8 mouse cellular contexts compared by ENCODE assay signal in genomic region chr8:11187581-11188271, GRCm38 (mm10).
DNase-seq lines count a peak whose midpoint lies in the region; ATAC-seq and TF ChIP-seq lines count a peak whose summit lies in the region.

No protein-coding gene starts in this region.

- H3K27ac ChIP-seq in forebrain, embryonic 13.5 days: no peak overlapping the region
- peak overlapping the region; percentile 16; the same call in 1 of the 2 replicates for H3K27ac ChIP-seq in layer of hippocampus, adult 2 months
- no peak overlapping the region for H3K27ac ChIP-seq in neural tube, embryonic 14.5 days (ENCODE audit: low read depth, low read length)

- TF ChIP-seq CTCF in layer of hippocampus, adult 2 months (conservative IDR thresholded peaks at IDR 0.05): peak; percentile 95

- peak overlapping the region; percentile 93 for H3K4me2 ChIP-seq in forebrain, embryonic 13.5 days
- H3K4me2 ChIP-seq in neural tube, embryonic 14.5 days (ENCODE audit: low read depth, low read length): peak overlapping the region; percentile 55

- H3K9ac ChIP-seq in forebrain, embryonic 13.5 days: peak overlapping the region; percentile 63
- peak overlapping the region; percentile 4; the same call in 1 of the 2 replicates for H3K9ac ChIP-seq in neural tube, embryonic 14.5 days (replicated peaks; ENCODE audit: low read depth, low read length)

- ATAC-seq in forebrain, embryonic 13.5 days: peak; percentile 70
- ATAC-seq in neural tube, embryonic 14.5 days (ENCODE audit: low read depth): peak; percentile 80

- no peaks in the 10 kb centered on the region for H3K9me3 ChIP-seq in forebrain, embryonic 13.5 days (replicated peaks)
- no peaks in the 10 kb centered on the region for H3K9me3 ChIP-seq in neural tube, embryonic 14.5 days (ENCODE audit: control insufficient read depth, low read length)

- H3K36me3 ChIP-seq in forebrain, embryonic 13.5 days (ENCODE audit: poor library complexity, severe bottlenecking): no peaks in the 10 kb centered on the region
- no peaks in the 10 kb centered on the region for H3K36me3 ChIP-seq in neural tube, embryonic 14.5 days (ENCODE audit: control insufficient read depth, insufficient read depth, low read length)

- DNase-seq in ES-CJ7 (ENCODE audit: low read depth, low spot score): peak; percentile 83
- peak; percentile 38 for DNase-seq in c-Kit-positive CD71-positive TER-119-negative erythroid progenitor cells, embryonic 14.5 days (ENCODE audit: low read depth)
- peak; percentile 69 to 75 for DNase-seq in heart, postnatal 36 days
- DNase-seq in layer of hippocampus, adult 2 months (ENCODE audit: low spot score in 2 of 2): peak; percentile 57 to 76
- DNase-seq in lung, adult 18-20 months: peak; percentile 53 to 61
- peak; percentile 6 to 11 for DNase-seq in thymus, adult 18-20 months

- intact Hi-C loops in heart, postnatal 36 days (cut with DNase I): loop anchor here (1.0 to 5.0 kb wide), 5 partner anchors 180 to 773 kb away; partner anchors contain the start of gene Irs2

- 1% methylated on average over 46 of the region's 46 CpGs for WGBS in forebrain, embryonic 13.5 days
- 2% methylated on average over 46 of the region's 46 CpGs for WGBS in neural tube, embryonic 14.5 days

- peaks cover 11% of the 10 kb centered on the region for H3K4me1 ChIP-seq in forebrain, embryonic 13.5 days
- H3K4me1 ChIP-seq in neural tube, embryonic 14.5 days (ENCODE audit: control insufficient read depth, insufficient read depth, low read length): no peaks in the 10 kb centered on the region; the same call in 1 of the 2 replicates

- peaks cover 14% of the 10 kb centered on the region for H3K27me3 ChIP-seq in forebrain, embryonic 13.5 days
- H3K27me3 ChIP-seq in neural tube, embryonic 14.5 days (ENCODE audit: control insufficient read depth, insufficient read depth, low read length): peaks cover 8% of the 10 kb centered on the region; the same call in 1 of the 2 replicates

- H3K4me3 ChIP-seq in forebrain, embryonic 13.5 days: peak overlapping the region; percentile 45
- peak overlapping the region; percentile 62 for H3K4me3 ChIP-seq in layer of hippocampus, adult 2 months
- peak overlapping the region; percentile 30 for H3K4me3 ChIP-seq in neural tube, embryonic 14.5 days (ENCODE audit: low read depth, low read length)

Comparison
In these comparisons a context has a peak if more than half of its experiments do, and no peak if none do; other contexts are left out.
1. DNase-seq: peak in every context shown above with its lines; median percentile 83 in ES-CJ7; 72 in heart, postnatal 36 days; 66 in layer of hippocampus, adult 2 months; 57 in lung, adult 18-20 months; 38 in c-Kit-positive CD71-positive TER-119-negative erythroid progenitor cells, embryonic 14.5 days; 8 in thymus, adult 18-20 months.